Mouse (Mus musculus) layer of hippocampus, postnatal 25 days (tissue): ENCODE data around the gene Pamr1. TPM values are rescaled to one million over a fixed set of nuclear protein-coding genes. Genes with fewer than 3 reads are reported as not detected.

Source experiments
- DNase-seq, 2 experiments: peaks; one replicate each; pipeline ENCODE4 v3.0.0; 2022; ENCODE audit warnings: mixed read lengths in 2 of 2, low spot score in 1 of 2; ENCODE audit errors: extremely low spot score in 1 of 2
- total RNA-seq, 2 experiments: library from RNA; stranded (reverse); gene quantifications; 2 replicates each; pipeline ENCODE4 v1.2.3; 2021

The Pamr1 gene
- total RNA-seq, 2 experiments from 2014 or later, result 8.8 to 8.9 TPM

- DNase-seq, result peak in 1 of 2 experiments; percentile 51
Measured at GRCm38 (mm10) chr2:102658163-102658660, 108.4 kb downstream of the Pamr1 start, which contains the start of gene Slc1a2. Slc1a2 (plus strand) TSS chr2:102658659.

GRCm38 (mm10) chr2:102658661-102659520 lies 109.1 kb downstream of the Pamr1 start:
- peak; percentile 58 to 73 for DNase-seq

- no peak for DNase-seq
Measured at GRCm38 (mm10) chr2:102659521-102659830, 109.7 kb downstream of the Pamr1 start.

- DNase-seq, result no peak
Measured at GRCm38 (mm10) chr2:102661052-102661451, 111.2 kb downstream of the Pamr1 start.

GRCm38 (mm10) chr2:102662911-102663310 lies 113.1 kb downstream of the Pamr1 start:
- DNase-seq, result no peak

- no peak for DNase-seq
Measured at GRCm38 (mm10) chr2:102663339-102663738, 113.5 kb downstream of the Pamr1 start.

- DNase-seq, result no peak
Measured at GRCm38 (mm10) chr2:102663865-102664264, 114.1 kb downstream of the Pamr1 start.

GRCm38 (mm10) chr2:102667981-102668380 lies 118.2 kb downstream of the Pamr1 start:
- no peak for DNase-seq

GRCm38 (mm10) chr2:102669580-102669979 lies 119.8 kb downstream of the Pamr1 start:
- no peak for DNase-seq

- no peak for DNase-seq
Measured at GRCm38 (mm10) chr2:102674582-102674981, 124.8 kb downstream of the Pamr1 start.

GRCm38 (mm10) chr2:102675275-102675674 lies 125.5 kb downstream of the Pamr1 start:
- DNase-seq, result peak; percentile 53 to 84

GRCm38 (mm10) chr2:102676716-102677312 lies 127.0 kb downstream of the Pamr1 start:
- DNase-seq, result no peak

GRCm38 (mm10) chr2:102677400-102677799 lies 127.6 kb downstream of the Pamr1 start:
- DNase-seq, result no peak

- DNase-seq, result no peak
Measured at GRCm38 (mm10) chr2:102681351-102681750, 131.5 kb downstream of the Pamr1 start.

GRCm38 (mm10) chr2:102682168-102682567 lies 132.4 kb downstream of the Pamr1 start:
- peak in 1 of 2 experiments; percentile 66 for DNase-seq

GRCm38 (mm10) chr2:102685371-102686107 lies 135.7 kb downstream of the Pamr1 start:
- no peak for DNase-seq

- DNase-seq, result no peak
Measured at GRCm38 (mm10) chr2:102686108-102686450, 136.3 kb downstream of the Pamr1 start.
